Mouse (Mus musculus): ENCODE results near the gene Phlda2.
A peak's percentile ranks its signal among the peaks of the same experiment; 100 is the strongest.

The Phlda2 gene

DNA sequence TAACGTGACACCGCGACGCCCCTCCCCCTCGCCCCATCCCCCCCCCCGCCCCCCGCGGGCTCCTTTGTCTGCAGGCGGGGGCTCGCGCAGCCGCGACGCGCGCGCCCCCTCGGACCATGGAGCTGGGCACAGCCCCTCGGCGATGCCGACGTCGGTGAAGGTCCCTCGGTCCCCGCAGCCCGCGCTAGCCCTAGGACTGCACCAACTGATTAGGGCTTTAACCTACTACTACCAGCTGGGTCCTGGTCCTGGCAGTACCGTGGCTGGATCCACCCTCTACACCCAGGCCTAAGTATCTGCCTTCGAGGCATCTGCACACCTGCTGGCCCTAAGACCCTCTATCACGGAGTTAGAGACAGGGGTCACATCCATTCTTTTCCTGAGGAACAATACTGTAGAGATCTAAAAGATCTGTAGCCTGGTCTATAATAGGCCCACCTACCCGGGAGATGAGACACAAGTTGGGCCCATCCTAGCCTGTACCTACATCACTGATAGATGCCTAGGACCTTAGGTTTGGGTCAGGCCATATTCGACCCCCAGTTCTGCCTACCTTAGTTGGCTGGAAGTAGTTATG, 41.6 kb downstream of the Phlda2 start:
- no peak for DNase-seq

DNA sequence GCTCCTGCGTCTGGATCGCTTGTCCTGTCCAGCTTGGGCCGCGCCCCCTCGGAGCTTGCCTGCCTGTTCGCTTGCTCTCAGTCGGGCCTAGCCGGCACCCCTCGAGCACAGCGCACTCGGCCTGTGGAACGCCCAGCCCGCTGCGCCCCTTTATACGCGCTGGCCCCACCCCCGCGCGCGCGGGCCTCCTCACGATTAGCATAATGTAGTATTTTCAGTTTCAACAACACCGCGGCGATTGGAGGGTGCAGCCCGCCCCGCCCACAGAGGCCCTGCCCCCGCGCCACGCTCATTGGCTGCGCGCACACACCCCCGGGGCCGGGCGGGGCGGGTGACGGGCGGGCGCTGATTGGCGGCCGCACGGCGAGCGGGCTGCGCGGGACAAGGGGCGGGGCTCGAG, 42.1 kb downstream of the Phlda2 start, which contains the start of gene Cdkn1c:
Gene Cdkn1c, minus strand, starts transcription at position 177 of the 400 bp plus-strand sequence.
- peak; percentile 45 for DNase-seq

DNA sequence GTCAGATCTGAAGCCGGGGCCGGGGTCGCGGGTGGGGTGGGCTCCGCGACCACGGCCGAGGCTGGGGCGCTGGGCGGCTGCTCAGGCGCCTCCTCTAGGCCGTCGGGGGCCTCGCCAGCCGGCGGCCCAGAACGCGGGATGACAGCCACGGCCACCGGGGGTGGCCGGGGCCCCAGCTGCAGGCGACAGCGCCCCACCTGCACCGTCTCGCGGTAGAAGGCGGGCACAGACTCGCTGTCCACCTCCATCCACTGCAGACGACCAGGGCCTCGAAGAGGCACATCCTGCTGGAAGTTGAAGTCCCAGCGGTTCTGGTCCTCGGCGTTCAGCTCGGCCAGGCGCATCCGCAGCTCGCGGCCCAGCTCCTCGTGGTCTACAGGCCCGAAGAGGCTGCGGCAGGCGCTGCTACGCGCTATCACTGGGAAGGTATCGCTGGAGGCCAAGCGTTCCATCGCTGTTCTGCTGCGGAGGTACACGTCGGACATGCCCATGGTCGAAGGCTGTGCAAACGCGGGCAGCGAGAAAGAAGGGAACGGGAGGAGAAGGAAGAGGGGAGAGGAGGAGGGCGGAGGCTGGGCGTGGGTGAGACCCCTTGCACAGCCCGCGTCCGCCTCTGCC, 42.6 kb downstream of the Phlda2 start:
- no peak for DNase-seq

DNA sequence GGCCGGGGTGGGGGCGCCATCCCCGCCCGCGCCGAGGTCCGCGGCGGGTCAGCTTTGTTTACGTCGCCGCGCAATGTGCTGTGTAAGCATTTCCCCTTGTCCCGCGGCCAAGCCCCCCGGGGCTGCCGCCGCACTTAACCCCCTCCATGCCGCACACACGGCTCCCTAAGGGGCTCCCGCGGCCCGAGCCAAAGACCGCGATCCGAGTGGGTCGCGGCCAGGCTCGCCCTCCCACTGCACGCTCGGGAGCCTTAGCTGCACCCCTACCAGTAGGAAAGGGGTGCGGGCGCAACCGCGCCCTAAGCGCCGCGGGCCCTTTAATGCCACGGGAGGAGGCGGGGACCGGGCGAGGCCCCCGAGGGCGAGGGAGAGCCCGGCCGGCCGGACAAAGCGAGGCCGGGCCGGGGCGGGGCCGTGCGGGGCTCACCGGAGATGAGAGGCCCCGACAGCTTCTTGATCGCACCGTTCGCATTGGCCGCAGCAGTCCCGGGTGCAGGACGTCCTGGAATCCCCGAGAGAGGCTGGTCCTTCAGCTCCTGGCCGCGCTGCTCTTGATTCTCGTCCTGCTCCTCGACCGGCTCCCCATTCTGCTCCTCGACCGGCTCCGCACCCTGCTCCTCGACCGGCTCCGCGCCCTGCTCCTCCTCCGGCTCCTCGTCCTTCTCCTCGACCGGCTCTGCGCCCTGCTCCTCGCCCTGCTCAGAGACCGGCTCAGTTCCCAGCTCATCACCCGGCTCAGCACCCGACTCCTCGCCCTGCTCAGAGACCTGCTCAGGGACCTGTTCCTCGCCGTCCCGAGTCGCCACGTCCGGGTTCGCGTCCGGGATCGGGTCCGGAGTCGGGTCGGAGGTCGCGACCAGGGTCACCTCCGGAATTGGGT, 43.4 kb downstream of the Phlda2 start:
- DNase-seq, result no peak

DNA sequence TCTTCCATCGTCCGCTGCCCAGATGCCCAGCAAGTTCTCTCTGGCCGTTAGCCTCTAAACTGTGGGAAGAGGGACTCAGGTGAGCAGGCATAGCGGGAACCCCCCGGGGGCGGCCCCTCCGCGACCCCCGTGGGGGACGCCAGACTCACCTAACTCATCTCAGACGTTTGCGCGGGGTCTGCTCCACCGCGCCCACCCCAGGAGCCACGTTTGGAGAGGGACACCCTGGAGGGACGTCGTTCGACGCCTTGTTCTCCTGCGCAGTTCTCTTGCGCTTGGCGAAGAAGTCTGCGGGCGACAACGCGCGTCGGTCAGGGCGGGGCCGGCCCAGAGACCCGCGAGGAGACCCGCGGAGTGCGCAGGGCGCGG, 44.0 kb downstream of the Phlda2 start:
- DNase-seq, result no peak

All from cerebellum, adult 9-11 months (tissue).